Mouse (Mus musculus): ENCODE measurements around the gene Nsfl1c. TPM values are rescaled to one million over a fixed set of nuclear protein-coding genes. Genes with fewer than 3 reads are reported as not detected.
"Not testable (repeated sequence)": the region's sequence is repeated elsewhere in the genome, so short reads cannot be mapped to it uniquely, and the experiment has no call there.

Gene Nsfl1c
- 277 and 287 TPM in 2 replicates for polyA plus RNA-seq (2015; fragmentation: Nextera tagmentation; extraction: Ambion mirVana)

- Histone ChIP-seq H3K9me3 (ENCODE audit: control insufficient read depth, low read length) (no peaks in the 10 kb centered on the region), H3K27me3 (replicated peaks; ENCODE audit: control insufficient read depth, insufficient read depth, low read length) (no peaks in the 10 kb centered on the region), H3K9ac (ENCODE audit: low read depth, low read length) (peak within 1 kb of the TSS; percentile 90), H3K4me1 (ENCODE audit: control insufficient read depth, insufficient read depth, low read depth, low read length) (peaks cover 19% of the 10 kb centered on the region), H3K27ac (ENCODE audit: low read depth, low read length) (peak within 1 kb of the TSS; percentile 80), H3K36me3 (ENCODE audit: control insufficient read depth, insufficient read depth, low read length) (peaks cover 9% of the 10 kb centered on the region), H3K4me3 (ENCODE audit: low read length) (peak within 1 kb of the TSS; percentile 94), H3K4me2 (ENCODE audit: low read length) (peak within 1 kb of the TSS; percentile 81)
- peak; percentile 100 for ATAC-seq
- WGBS: under 1% methylated on average over 66 of the region's 73 CpGs
Observed at GRCm38 (mm10) chr2:151494035-151494803, at the start of gene Nsfl1c. TSS of gene Nsfl1c (plus strand) at chr2:151494182.

GRCm38 (mm10) chr2:151476053-151476452 is 17.9 kb upstream of the Nsfl1c start, which contains the start of gene 4921509C19Rik:
TSS of gene 4921509C19Rik (minus strand) at chr2:151476153.
- not testable (repeated sequence) for H3K4me2 ChIP-seq (ENCODE audit: low read length); ATAC-seq; H3K27ac ChIP-seq (ENCODE audit: low read depth, low read length); H3K9me3 ChIP-seq (ENCODE audit: control insufficient read depth, low read length); H3K4me3 ChIP-seq (ENCODE audit: low read length); H3K27me3 ChIP-seq (replicated peaks; ENCODE audit: control insufficient read depth, insufficient read depth, low read length); H3K4me1 ChIP-seq (ENCODE audit: control insufficient read depth, insufficient read depth, low read depth, low read length); H3K9ac ChIP-seq (ENCODE audit: low read depth, low read length); H3K36me3 ChIP-seq (ENCODE audit: control insufficient read depth, insufficient read depth, low read length)
- WGBS: 89% methylated on average over 4 of the region's 5 CpGs

- ATAC-seq: no peak
- no peak overlapping the region for H3K27ac ChIP-seq (ENCODE audit: low read depth, low read length)
- no peak overlapping the region for H3K4me2 ChIP-seq (ENCODE audit: low read length)
- no peaks in the 10 kb centered on the region for H3K9me3 ChIP-seq (ENCODE audit: control insufficient read depth, low read length)
- no peaks in the 10 kb centered on the region for H3K36me3 ChIP-seq (ENCODE audit: control insufficient read depth, insufficient read depth, low read length)
- H3K4me3 ChIP-seq (ENCODE audit: low read length): no peak overlapping the region
- no peak overlapping the region for H3K9ac ChIP-seq (ENCODE audit: low read depth, low read length)
- H3K27me3 ChIP-seq (replicated peaks; ENCODE audit: control insufficient read depth, insufficient read depth, low read length): no peaks in the 10 kb centered on the region
- no peaks in the 10 kb centered on the region for H3K4me1 ChIP-seq (ENCODE audit: control insufficient read depth, insufficient read depth, low read depth, low read length)
Observed at GRCm38 (mm10) chr2:151486496-151486895, 7.5 kb upstream of the Nsfl1c start.

GRCm38 (mm10) chr2:151498358-151498757 is 4.4 kb downstream of the Nsfl1c start:
- peaks cover 19% of the 10 kb centered on the region for H3K4me1 ChIP-seq (ENCODE audit: control insufficient read depth, insufficient read depth, low read depth, low read length)
- no peak overlapping the region for H3K9ac ChIP-seq (ENCODE audit: low read depth, low read length)
- no peaks in the 10 kb centered on the region for H3K9me3 ChIP-seq (ENCODE audit: control insufficient read depth, low read length)
- no peak overlapping the region for H3K4me3 ChIP-seq (ENCODE audit: low read length)
- no peak overlapping the region for H3K27ac ChIP-seq (ENCODE audit: low read depth, low read length)
- no peaks in the 10 kb centered on the region for H3K27me3 ChIP-seq (replicated peaks; ENCODE audit: control insufficient read depth, insufficient read depth, low read length)
- no peak for ATAC-seq
- no peak overlapping the region for H3K4me2 ChIP-seq (ENCODE audit: low read length)
- H3K36me3 ChIP-seq (ENCODE audit: control insufficient read depth, insufficient read depth, low read length): peaks cover 27% of the 10 kb centered on the region
- WGBS: 35% methylated on average over 3 of the region's 3 CpGs

GRCm38 (mm10) chr2:151500442-151501007 is 6.5 kb downstream of the Nsfl1c start:
- Histone ChIP-seq H3K9ac (ENCODE audit: low read depth, low read length) (no peak overlapping the region), H3K4me3 (ENCODE audit: low read length) (no peak overlapping the region), H3K27ac (ENCODE audit: low read depth, low read length) (no peak overlapping the region), H3K4me2 (ENCODE audit: low read length) (no peak overlapping the region), H3K27me3 (replicated peaks; ENCODE audit: control insufficient read depth, insufficient read depth, low read length) (no peaks in the 10 kb centered on the region), H3K9me3 (ENCODE audit: control insufficient read depth, low read length) (no peaks in the 10 kb centered on the region), H3K4me1 (ENCODE audit: control insufficient read depth, insufficient read depth, low read depth, low read length) (peaks cover 11% of the 10 kb centered on the region; the same call in 1 of the 2 replicates), H3K36me3 (ENCODE audit: control insufficient read depth, insufficient read depth, low read length) (peaks cover 38% of the 10 kb centered on the region)
- 91% methylated on average over 6 of the region's 6 CpGs for WGBS
- no peak for ATAC-seq

GRCm38 (mm10) chr2:151504226-151504625 is 10.2 kb downstream of the Nsfl1c start:
- ATAC-seq: no peak
- WGBS: 86% methylated on average over 4 of the region's 4 CpGs
- H3K27ac ChIP-seq (ENCODE audit: low read depth, low read length): no peak overlapping the region

GRCm38 (mm10) chr2:151512199-151512598 is 18.2 kb downstream of the Nsfl1c start:
- Histone ChIP-seq H3K4me1 (ENCODE audit: control insufficient read depth, insufficient read depth, low read depth, low read length) (0 out of 2 replicates have a peak, but pooled peaks cover 3% of the 10 kb centered on the region), H3K4me3 (ENCODE audit: low read length) (no peak overlapping the region), H3K27ac (ENCODE audit: low read depth, low read length) (no peak overlapping the region), H3K36me3 (ENCODE audit: control insufficient read depth, insufficient read depth, low read length) (peaks cover 56% of the 10 kb centered on the region), H3K27me3 (replicated peaks; ENCODE audit: control insufficient read depth, insufficient read depth, low read length) (no peaks in the 10 kb centered on the region), H3K9ac (ENCODE audit: low read depth, low read length) (no peak overlapping the region), H3K4me2 (ENCODE audit: low read length) (no peak overlapping the region), H3K9me3 (ENCODE audit: control insufficient read depth, low read length) (no peaks in the 10 kb centered on the region)
- ATAC-seq: peak; percentile 66

More at GRCm38 (mm10) chr2:151504226-151504625, 10.2 kb downstream of the Nsfl1c start:
- no peaks in the 10 kb centered on the region for H3K4me1 ChIP-seq (ENCODE audit: control insufficient read depth, insufficient read depth, low read depth, low read length)
- no peaks in the 10 kb centered on the region for H3K27me3 ChIP-seq (replicated peaks; ENCODE audit: control insufficient read depth, insufficient read depth, low read length)
- H3K4me2 ChIP-seq (ENCODE audit: low read length): no peak overlapping the region
- no peak overlapping the region for H3K9ac ChIP-seq (ENCODE audit: low read depth, low read length)
- peaks cover 52% of the 10 kb centered on the region for H3K36me3 ChIP-seq (ENCODE audit: control insufficient read depth, insufficient read depth, low read length)
- no peak overlapping the region for H3K4me3 ChIP-seq (ENCODE audit: low read length)
- H3K9me3 ChIP-seq (ENCODE audit: control insufficient read depth, low read length): no peaks in the 10 kb centered on the region

- peaks cover 49% of the 10 kb centered on the region for H3K36me3 ChIP-seq (ENCODE audit: control insufficient read depth, insufficient read depth, low read length)
- WGBS: 82% methylated on average over 3 of the region's 3 CpGs
- no peak overlapping the region for H3K4me2 ChIP-seq (ENCODE audit: low read length)
- H3K4me3 ChIP-seq (ENCODE audit: low read length): no peak overlapping the region
- H3K9ac ChIP-seq (ENCODE audit: low read depth, low read length): no peak overlapping the region
- H3K27ac ChIP-seq (ENCODE audit: low read depth, low read length): no peak overlapping the region
- no peaks in the 10 kb centered on the region for H3K9me3 ChIP-seq (ENCODE audit: control insufficient read depth, low read length)
- H3K4me1 ChIP-seq (ENCODE audit: control insufficient read depth, insufficient read depth, low read depth, low read length): 0 out of 2 replicates have a peak, but pooled peaks cover 3% of the 10 kb centered on the region
- no peaks in the 10 kb centered on the region for H3K27me3 ChIP-seq (replicated peaks; ENCODE audit: control insufficient read depth, insufficient read depth, low read length)
- ATAC-seq: no peak
Observed at GRCm38 (mm10) chr2:151513525-151514285, 19.7 kb downstream of the Nsfl1c start.

- WGBS: 93% methylated on average over 2 of the region's 2 CpGs
- Histone ChIP-seq H3K4me3 (ENCODE audit: low read length) (no peak overlapping the region), H3K27me3 (replicated peaks; ENCODE audit: control insufficient read depth, insufficient read depth, low read length) (no peaks in the 10 kb centered on the region), H3K9ac (ENCODE audit: low read depth, low read length) (no peak overlapping the region), H3K9me3 (ENCODE audit: control insufficient read depth, low read length) (no peaks in the 10 kb centered on the region), H3K27ac (ENCODE audit: low read depth, low read length) (no peak overlapping the region), H3K36me3 (ENCODE audit: control insufficient read depth, insufficient read depth, low read length) (peaks cover 28% of the 10 kb centered on the region), H3K4me2 (ENCODE audit: low read length) (no peak overlapping the region), H3K4me1 (ENCODE audit: control insufficient read depth, insufficient read depth, low read depth, low read length) (no peaks in the 10 kb centered on the region)
- ATAC-seq: no peak
Observed at GRCm38 (mm10) chr2:151519000-151519399, 25.0 kb downstream of the Nsfl1c start.
